Mouse (Mus musculus) hindbrain, embryonic 15.5 days (tissue): Measurements from ENCODE around the gene Fndc3b. TPM values are rescaled to one million over a fixed set of nuclear protein-coding genes. Genes with fewer than 3 reads are reported as not detected.

Source experiments
- ATAC-seq: fragments of 200-750 bp; cut with Nextera tagmentation; 2 replicates; pipeline ENCODE4 v1.8.0; 2017; ENCODE audit warnings: low read depth, moderate number of reproducible peaks, moderate TSS enrichment; ENCODE audit not compliant: low FRiP score
- H3K27ac ChIP-seq: fragments of 300-500 bp; sonication (generic); replicated peaks from 2 replicates; pipeline ENCODE4 v1.5.1; 2015; ENCODE audit warnings: mild to moderate bottlenecking, inconsistent platforms
- H3K27me3 ChIP-seq: fragments of 300-500 bp; sonication (generic); 2 replicates; pipeline ENCODE4 v1.6.1; 2015; ENCODE audit warnings: control low read depth, inconsistent platforms
- H3K36me3 ChIP-seq: fragments of 300-500 bp; sonication (generic); 2 replicates; pipeline ENCODE4 v1.6.1; 2015; ENCODE audit warnings: control low read depth, inconsistent platforms
- H3K4me1 ChIP-seq: fragments of 300-500 bp; sonication (generic); replicated peaks from 2 replicates; pipeline ENCODE4 v1.6.1; 2015; ENCODE audit warnings: control low read depth, inconsistent platforms
- H3K4me2 ChIP-seq: fragments of 300-500 bp; sonication (generic); 2 replicates; pipeline ENCODE4 v1.6.1; 2015; ENCODE audit warnings: moderate library complexity, mild to moderate bottlenecking, inconsistent platforms
- H3K4me3 ChIP-seq: fragments of 300-500 bp; sonication (generic); 2 replicates; pipeline ENCODE4 v1.5.1; 2015; ENCODE audit warnings: mild to moderate bottlenecking, inconsistent platforms
- H3K9ac ChIP-seq: fragments of 300-500 bp; sonication (generic); 2 replicates; pipeline ENCODE4 v1.6.1; 2015; ENCODE audit warnings: inconsistent platforms
- H3K9me3 ChIP-seq: fragments of 300-500 bp; sonication (generic); 2 replicates; pipeline ENCODE4 v1.6.1; 2016; ENCODE audit warnings: control low read depth, inconsistent platforms
- WGBS: fragments of 180-500 bp; shearing (Covaris S2); methylation state at CpG from one replicate; pipeline ENCODE4 v1.1.7; 2015; 5-methylcytosine and 5-hydroxymethylcytosine counted together
- polyA plus RNA-seq: library from polyadenylated mRNA; unstranded; fragments of >200 nt; fragmentation: Nextera tagmentation; extraction: Ambion mirVana; gene quantifications from 2 replicates; pipeline ENCODE4 v1.2.1, GENCODE M21; 2015

Gene Fndc3b
- polyA plus RNA-seq, 1 experiment from 2014 or later, result 7.5 TPM

DNA sequence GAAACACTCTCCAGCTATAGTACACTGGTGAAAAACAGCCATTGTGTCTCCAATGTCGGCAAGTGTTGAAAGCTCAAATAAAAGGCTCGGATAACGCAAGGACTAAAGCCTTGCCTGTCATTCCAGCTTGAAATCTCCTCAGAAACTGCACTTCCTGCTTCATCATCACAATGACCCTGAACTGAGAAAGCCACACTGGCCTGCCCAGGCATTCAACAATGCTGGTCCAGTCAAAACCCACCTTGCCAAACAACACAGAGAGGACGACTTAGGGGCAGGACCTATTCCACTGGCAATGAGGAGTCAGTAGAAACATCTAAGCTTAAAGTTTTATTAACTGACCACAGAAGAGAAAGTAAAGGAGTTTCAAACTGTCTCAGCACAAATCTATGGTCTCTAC, 6.1 kb downstream of the Fndc3b start:
- no peak for ATAC-seq
- no peaks in the 10 kb centered on the region for H3K36me3 ChIP-seq
- H3K4me3 ChIP-seq, result no peak overlapping the region
- WGBS, result 68% methylated on average over 4 of the region's 4 CpGs
- H3K4me2 ChIP-seq, result no peak overlapping the region
- no peaks in the 10 kb centered on the region for H3K27me3 ChIP-seq
- H3K4me1 ChIP-seq, result peaks cover 11% of the 10 kb centered on the region; the same call in 1 of the 2 replicates
- H3K9ac ChIP-seq, result no peak overlapping the region
- H3K9me3 ChIP-seq, result no peaks in the 10 kb centered on the region
- no peak overlapping the region for H3K27ac ChIP-seq

DNA sequence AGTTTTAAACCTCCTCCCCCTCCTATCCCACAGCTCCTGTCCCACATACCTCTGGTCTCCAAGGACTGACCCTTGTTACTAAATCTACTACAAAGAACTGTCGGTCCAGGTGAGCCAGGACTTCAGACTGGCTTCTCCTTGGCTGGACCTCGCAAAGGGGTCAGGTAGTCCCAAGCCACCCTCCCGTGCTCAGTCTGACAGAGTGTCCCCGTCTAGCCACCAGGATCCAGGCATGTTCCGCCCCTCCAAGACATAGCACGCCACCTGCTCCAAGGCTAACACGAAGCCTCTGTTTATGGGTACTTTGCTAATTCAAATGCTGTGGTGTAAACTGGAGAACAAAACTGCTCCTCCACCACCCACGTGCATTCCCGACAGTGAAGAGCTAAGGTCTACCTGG, 6.5 kb downstream of the Fndc3b start:
- 90% methylated on average over 9 of the region's 9 CpGs for WGBS
- ATAC-seq, result no peak
- H3K36me3 ChIP-seq, result no peaks in the 10 kb centered on the region
- peaks cover 11% of the 10 kb centered on the region; the same call in 1 of the 2 replicates for H3K4me1 ChIP-seq
- no peaks in the 10 kb centered on the region for H3K9me3 ChIP-seq
- H3K27ac ChIP-seq, result no peak overlapping the region
- no peak overlapping the region for H3K9ac ChIP-seq
- no peak overlapping the region for H3K4me2 ChIP-seq
- H3K4me3 ChIP-seq, result no peak overlapping the region
- H3K27me3 ChIP-seq, result no peaks in the 10 kb centered on the region

DNA sequence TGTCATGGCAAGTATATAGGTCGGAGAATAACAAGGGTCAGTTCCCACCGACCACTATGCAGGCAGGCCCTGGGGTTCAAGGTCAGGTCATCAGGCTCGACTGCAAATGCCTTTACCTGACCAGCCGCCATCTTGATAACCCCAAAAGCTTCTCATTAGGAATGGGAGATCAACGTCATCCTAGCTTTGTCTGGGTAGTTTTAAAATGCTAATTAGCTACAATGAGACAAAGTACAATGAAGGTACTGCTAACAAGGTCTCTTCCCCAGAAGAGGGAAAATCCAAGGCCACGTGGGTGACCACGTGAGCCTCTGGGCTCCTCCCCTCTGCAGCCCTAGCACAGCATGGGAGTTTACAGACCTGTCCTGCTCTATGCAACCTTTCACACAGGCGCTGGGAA, 7.6 kb downstream of the Fndc3b start:
- H3K27ac ChIP-seq, result no peak overlapping the region
- 88% methylated on average over 8 of the region's 8 CpGs for WGBS

DNA sequence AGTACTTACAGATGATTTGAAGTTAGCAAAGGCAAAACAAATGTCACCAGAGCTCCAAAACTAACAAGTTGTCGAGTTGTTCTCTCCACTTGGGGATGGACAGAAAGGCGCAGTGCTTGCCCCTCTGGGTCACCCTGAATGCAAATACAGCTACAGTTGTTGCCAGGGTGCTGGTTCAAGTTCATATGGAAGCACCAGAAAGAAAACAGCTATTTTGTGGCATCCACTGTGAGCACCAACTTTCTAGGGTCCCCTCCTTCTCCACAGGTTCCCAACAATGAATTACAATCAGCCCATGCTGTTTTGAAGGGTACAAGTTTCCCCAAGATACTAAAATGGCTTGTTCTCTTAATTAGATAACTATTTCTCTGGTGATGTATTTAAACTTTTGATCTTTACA, 8.0 kb downstream of the Fndc3b start:
- ATAC-seq, result no peak
- Histone ChIP-seq H3K4me2 (no peak overlapping the region), H3K4me1 (no peaks in the 10 kb centered on the region), H3K9ac (no peak overlapping the region), H3K36me3 (no peaks in the 10 kb centered on the region), H3K4me3 (no peak overlapping the region), H3K9me3 (no peaks in the 10 kb centered on the region), H3K27ac (no peak overlapping the region), H3K27me3 (no peaks in the 10 kb centered on the region)
- WGBS, result 93% methylated on average over 2 of the region's 2 CpGs

More for the DNA sequence above, 7.6 kb downstream of the Fndc3b start:
- peaks cover 2% of the 10 kb centered on the region; the same call in 1 of the 2 replicates for H3K4me1 ChIP-seq
- H3K9me3 ChIP-seq, result no peaks in the 10 kb centered on the region
- H3K36me3 ChIP-seq, result no peaks in the 10 kb centered on the region
- no peak overlapping the region for H3K4me3 ChIP-seq
- no peak overlapping the region for H3K9ac ChIP-seq
- no peak overlapping the region for H3K4me2 ChIP-seq
- no peak for ATAC-seq
- no peaks in the 10 kb centered on the region for H3K27me3 ChIP-seq

DNA sequence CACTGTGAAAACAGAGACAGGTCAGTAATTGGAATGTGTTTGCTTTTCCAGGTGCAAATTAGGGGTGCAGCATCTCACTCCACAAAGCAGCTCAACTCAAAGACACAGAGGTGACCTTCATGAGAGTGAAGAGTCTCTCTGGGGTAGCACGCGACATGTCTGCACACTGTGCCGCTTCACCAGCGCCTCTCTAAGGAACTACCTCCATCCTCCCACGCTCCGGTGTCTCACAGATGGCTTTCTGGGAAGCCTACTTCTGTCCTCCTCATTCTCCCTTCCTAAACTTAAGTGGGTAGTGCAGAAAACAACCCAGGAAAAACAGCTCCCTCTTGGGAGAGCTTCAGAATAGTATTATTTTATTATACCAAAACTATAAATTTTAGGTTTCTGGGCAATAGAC, 12.4 kb downstream of the Fndc3b start:
- no peak overlapping the region for H3K4me3 ChIP-seq
- no peaks in the 10 kb centered on the region for H3K27me3 ChIP-seq
- H3K4me2 ChIP-seq, result no peak overlapping the region
- no peaks in the 10 kb centered on the region for H3K36me3 ChIP-seq
- WGBS, result 92% methylated on average over 6 of the region's 6 CpGs
- no peak overlapping the region for H3K27ac ChIP-seq
- no peak overlapping the region for H3K9ac ChIP-seq
- H3K4me1 ChIP-seq, result no peaks in the 10 kb centered on the region
- ATAC-seq, result no peak
- H3K9me3 ChIP-seq, result no peaks in the 10 kb centered on the region

DNA sequence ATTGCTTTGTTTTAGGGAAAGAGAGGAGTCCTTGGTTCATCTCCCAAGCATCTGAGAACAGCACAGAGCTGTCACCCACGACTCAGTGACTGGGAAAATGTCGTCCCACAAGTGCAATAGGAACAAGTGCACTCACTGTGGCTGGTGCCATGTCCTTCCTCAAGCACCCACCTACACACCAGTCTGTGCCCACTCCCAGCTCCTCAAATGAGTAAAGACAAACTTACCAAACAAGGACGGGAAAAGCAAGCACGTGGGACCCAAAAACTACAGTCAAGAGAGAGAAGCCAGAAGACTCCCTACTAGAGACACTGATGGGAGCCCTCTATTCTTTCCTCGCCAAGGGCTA, 14.7 kb downstream of the Fndc3b start:
- Histone ChIP-seq H3K36me3 (no peaks in the 10 kb centered on the region), H3K27me3 (no peaks in the 10 kb centered on the region), H3K9me3 (no peaks in the 10 kb centered on the region), H3K4me1 (no peaks in the 10 kb centered on the region), H3K27ac (no peak overlapping the region), H3K4me3 (no peak overlapping the region), H3K4me2 (no peak overlapping the region), H3K9ac (no peak overlapping the region)
- WGBS, result 86% methylated on average over 5 of the region's 5 CpGs
- no peak for ATAC-seq

DNA sequence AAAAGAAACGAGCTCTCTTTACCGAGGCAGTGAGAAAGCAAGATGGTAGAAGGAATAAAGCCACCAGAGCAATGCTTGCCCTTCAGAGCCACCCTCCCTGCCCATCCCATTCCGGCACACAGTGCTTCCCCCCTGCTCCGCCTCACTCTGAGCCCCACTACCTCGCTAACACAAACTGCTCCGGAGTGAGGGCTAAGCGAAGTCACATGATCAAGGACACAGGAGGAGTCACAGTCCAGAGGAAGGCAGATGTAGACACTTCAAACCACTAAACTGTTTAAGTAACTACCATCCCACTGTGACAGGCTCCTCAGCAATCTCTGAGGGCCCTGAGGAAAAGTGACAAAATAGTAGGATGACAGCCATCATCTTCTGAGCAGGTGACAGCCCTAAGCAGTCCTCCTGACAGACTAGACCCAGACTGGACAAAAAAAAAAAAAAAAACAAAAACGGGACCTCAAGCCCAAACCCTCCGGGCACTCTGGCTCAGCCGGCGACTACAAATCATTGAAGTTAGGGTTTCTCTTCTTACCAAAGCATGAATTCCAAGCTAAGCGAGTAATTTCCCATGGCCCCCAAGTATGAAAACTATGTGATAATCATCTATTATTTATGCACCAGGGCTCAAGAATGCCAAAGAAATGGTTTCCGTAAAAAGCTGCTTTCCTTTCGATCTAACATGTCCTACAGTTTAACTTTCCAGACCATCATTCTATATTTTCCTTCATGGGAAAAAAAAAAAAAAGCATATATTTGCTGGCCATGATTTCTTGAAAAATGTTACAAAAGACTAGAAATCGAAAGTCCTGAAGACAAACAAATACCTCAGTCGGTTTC, 15.3 kb downstream of the Fndc3b start:
- no peak for ATAC-seq
- H3K27ac ChIP-seq, result no peak overlapping the region
- no peaks in the 10 kb centered on the region for H3K9me3 ChIP-seq
- H3K36me3 ChIP-seq, result no peaks in the 10 kb centered on the region
- no peak overlapping the region for H3K4me3 ChIP-seq
- WGBS, result 73% methylated on average over 16 of the region's 16 CpGs
- no peak overlapping the region for H3K4me2 ChIP-seq
- H3K27me3 ChIP-seq, result no peaks in the 10 kb centered on the region
- no peak overlapping the region for H3K9ac ChIP-seq
- no peaks in the 10 kb centered on the region for H3K4me1 ChIP-seq

DNA sequence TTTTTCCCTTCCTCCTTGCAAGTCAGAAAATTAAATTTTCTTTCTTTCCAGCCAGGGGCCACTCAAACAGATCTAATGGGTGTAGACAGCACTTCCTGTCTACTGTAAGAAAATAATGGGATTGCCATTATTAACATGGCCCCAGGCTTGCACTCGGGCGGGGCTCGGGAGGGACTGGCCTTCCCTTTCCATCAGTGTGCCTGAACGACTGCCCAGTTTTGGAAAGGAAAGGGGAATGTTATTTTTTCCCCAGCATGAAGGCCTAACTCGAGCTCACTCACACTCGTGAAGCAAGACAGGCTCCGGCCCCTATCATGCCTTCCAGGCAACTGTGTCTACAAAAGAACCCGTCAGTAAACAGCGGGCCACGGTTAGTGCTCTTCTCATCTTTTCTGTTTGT, 16.5 kb downstream of the Fndc3b start:
- H3K9ac ChIP-seq, result no peak overlapping the region
- ATAC-seq, result no peak

DNA sequence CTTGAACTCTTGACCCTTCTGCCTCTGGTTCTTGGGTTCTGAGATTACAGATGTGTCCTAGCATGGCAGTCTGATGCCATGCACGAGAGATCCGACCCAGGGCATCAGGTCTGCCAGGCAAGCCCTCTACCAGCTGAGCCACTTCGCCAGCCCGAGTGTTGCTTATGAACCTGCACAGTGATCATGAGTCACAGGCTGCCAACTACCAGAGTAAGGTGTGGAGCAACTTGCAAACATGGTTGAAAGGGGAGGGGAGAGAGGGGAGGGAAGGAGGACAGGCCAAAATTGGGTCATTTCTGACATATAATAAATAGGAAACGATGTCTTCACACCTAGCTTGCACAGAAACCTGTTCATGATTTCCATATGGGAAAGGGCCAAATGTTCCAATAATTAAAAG, 17.0 kb downstream of the Fndc3b start:
- 94% methylated on average over 5 of the region's 5 CpGs for WGBS
- no peaks in the 10 kb centered on the region for H3K36me3 ChIP-seq

More for the DNA sequence above, 16.5 kb downstream of the Fndc3b start:
- H3K36me3 ChIP-seq, result no peaks in the 10 kb centered on the region
- no peaks in the 10 kb centered on the region for H3K27me3 ChIP-seq
- 80% methylated on average over 10 of the region's 10 CpGs for WGBS
- H3K4me3 ChIP-seq, result no peak overlapping the region
- H3K27ac ChIP-seq, result no peak overlapping the region
- H3K4me1 ChIP-seq, result 0 out of 2 replicates have a peak, but pooled peaks cover 7% of the 10 kb centered on the region
- no peak overlapping the region for H3K4me2 ChIP-seq
- H3K9me3 ChIP-seq, result no peaks in the 10 kb centered on the region

DNA sequence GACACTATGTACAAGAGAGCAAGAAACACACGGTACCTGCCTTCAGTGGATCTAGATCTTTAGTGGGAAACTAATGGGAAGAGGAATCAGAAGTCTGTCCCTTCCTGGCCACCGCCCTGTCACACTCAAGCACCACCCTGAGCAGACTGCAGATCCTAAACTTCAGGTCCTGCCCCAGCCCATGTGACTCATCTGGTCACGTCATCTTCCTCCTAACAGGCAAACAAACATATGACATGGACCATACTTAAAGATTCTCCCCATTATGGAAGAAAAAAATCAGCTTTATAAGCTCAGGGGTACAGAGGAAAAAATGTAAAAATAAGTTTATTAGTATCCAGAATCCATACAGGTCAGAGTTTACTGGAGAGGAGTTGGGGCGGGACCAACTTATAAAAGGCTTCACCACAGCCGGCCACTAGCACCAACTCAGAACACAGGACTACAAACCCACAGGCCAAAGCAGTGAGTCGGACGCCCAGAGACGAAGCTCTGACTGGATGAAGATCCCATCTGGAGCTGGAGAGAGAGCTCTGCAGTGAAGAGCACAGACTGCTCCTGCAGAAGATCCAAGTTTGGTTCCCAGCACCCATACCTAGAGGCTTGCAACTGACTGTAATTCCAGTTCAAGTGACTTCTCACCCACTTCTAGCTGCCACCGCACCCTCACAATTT, 19.5 kb downstream of the Fndc3b start:
- no peak overlapping the region for H3K9ac ChIP-seq
- WGBS, result 91% methylated on average over 9 of the region's 9 CpGs
- no peak for ATAC-seq
- H3K4me3 ChIP-seq, result no peak overlapping the region
- no peak overlapping the region for H3K27ac ChIP-seq
- 0 out of 2 replicates have a peak, but pooled peaks cover 7% of the 10 kb centered on the region for H3K4me1 ChIP-seq
- H3K4me2 ChIP-seq, result no peak overlapping the region
- no peaks in the 10 kb centered on the region for H3K36me3 ChIP-seq
- no peaks in the 10 kb centered on the region for H3K9me3 ChIP-seq
- no peaks in the 10 kb centered on the region for H3K27me3 ChIP-seq

More for the DNA sequence above, 17.0 kb downstream of the Fndc3b start:
- H3K4me3 ChIP-seq, result no peak overlapping the region
- no peak overlapping the region for H3K4me2 ChIP-seq
- no peak overlapping the region for H3K27ac ChIP-seq
- no peak for ATAC-seq
- no peak overlapping the region for H3K9ac ChIP-seq
- H3K27me3 ChIP-seq, result no peaks in the 10 kb centered on the region
- 0 out of 2 replicates have a peak, but pooled peaks cover 7% of the 10 kb centered on the region for H3K4me1 ChIP-seq
- H3K9me3 ChIP-seq, result no peaks in the 10 kb centered on the region

DNA sequence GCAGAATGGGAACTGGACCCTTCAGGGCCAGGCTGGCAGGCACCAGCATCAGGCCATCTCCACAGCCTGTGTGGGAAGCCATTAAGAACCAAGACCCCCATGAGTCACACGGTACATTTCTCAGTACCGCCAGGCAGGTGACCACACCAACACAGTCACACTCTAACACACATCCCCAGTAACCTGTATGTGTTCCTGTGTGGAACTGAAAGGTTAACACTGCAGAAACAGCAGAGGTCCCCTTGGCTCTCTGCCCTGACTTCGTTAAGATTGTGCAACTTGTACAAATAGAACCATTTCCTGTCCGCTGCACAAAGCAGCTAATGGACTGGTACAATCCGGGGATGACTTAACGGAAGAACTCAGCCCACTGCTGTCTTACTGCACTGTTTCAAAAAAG, 21.1 kb downstream of the Fndc3b start:
- 60% methylated on average over 6 of the region's 6 CpGs for WGBS
- ATAC-seq, result 0 out of 2 replicates have a peak, but pooled peaks have one; percentile 11
- Histone ChIP-seq H3K9ac (no peak overlapping the region), H3K4me1 (0 out of 2 replicates have a peak, but pooled peaks cover 7% of the 10 kb centered on the region), H3K27ac (peak overlapping the region; percentile 18; the same call in 1 of the 2 replicates), H3K9me3 (no peaks in the 10 kb centered on the region), H3K27me3 (no peaks in the 10 kb centered on the region), H3K4me3 (no peak overlapping the region), H3K4me2 (no peak overlapping the region), H3K36me3 (no peaks in the 10 kb centered on the region)

DNA sequence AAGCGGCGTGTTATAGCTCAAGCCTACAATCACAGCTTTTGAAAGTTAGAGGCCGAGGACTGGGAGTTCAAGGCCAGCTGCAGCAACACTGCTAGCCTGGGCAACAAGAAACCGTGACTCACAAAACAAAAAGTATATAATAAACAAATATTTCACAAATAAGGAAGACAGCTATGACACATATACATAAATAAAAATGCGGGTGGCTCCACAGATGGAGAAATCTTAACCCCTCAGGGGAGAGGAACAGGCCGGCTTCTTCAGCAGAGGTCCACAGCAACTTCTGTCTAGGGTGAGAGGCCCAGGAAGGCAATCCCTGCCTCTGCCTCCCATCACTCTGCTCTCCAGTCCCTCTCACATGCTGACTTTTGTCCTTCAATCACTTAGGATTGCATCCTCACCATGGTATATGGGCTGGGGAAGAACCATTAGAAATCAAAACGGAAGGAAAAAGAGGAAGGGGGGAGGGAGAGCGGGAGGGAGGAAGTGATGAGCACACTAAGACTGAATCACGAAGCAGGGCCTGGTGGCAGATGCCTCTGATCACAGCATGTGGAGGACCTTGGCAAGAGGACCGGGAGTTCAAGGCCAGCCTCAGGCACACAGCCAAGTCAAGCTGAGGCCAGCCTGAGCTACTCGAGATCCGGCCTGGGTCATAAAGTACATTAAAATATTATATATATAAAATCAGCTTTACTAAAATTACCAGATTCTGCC, 21.8 kb downstream of the Fndc3b start:
- no peaks in the 10 kb centered on the region for H3K9me3 ChIP-seq
- no peak overlapping the region for H3K4me2 ChIP-seq
- H3K36me3 ChIP-seq, result no peaks in the 10 kb centered on the region
- H3K4me1 ChIP-seq, result 0 out of 2 replicates have a peak, but pooled peaks cover 7% of the 10 kb centered on the region
- H3K4me3 ChIP-seq, result no peak overlapping the region
- WGBS, result 82% methylated on average over 12 of the region's 12 CpGs
- H3K27me3 ChIP-seq, result no peaks in the 10 kb centered on the region
- no peak for ATAC-seq
- no peak overlapping the region for H3K9ac ChIP-seq
- H3K27ac ChIP-seq, result peak overlapping the region; percentile 18; the same call in 1 of the 2 replicates
